Mouse (Mus musculus) heart, postnatal 0 days (tissue): ENCODE measurements at regions not wholly inside any gene's neighbourhood (a gene's known extent, or its start where the extent isn't known, plus 50 kb on each side); places are given as distances from the start of the nearest gene placed in this dataset.
A peak's percentile ranks its signal among the peaks of the same experiment; 100 is the strongest.

Source experiments
- CTCF ChIP-seq: IDR thresholded peaks from 2 replicates; pipeline ENCODE4 v1.5.1; 2016; ENCODE audit warnings: antibody characterized with exemption, control low read depth, low read depth
- EP300 ChIP-seq: IDR thresholded peaks from 2 replicates; pipeline ENCODE4 v1.6.1; 2016; ENCODE audit warnings: antibody characterized with exemption, low read depth

- TF ChIP-seq CTCF (peak; percentile 32), EP300 (no peak)
Observed at GRCm38 (mm10) chr12:27849537-27849936, 507.2 kb upstream of the Sox11 start.
